Mouse (Mus musculus) kidney, embryonic 14.5 days (tissue): ENCODE measurements around the gene Adcy1. TPM values are rescaled to one million over a fixed set of nuclear protein-coding genes. Genes with fewer than 3 reads are reported as not detected.

ENCODE experiments used
- ATAC-seq: fragments of 200-750 bp; cut with Nextera tagmentation; 2 replicates; pipeline ENCODE4 v1.8.0; 2017; ENCODE audit warnings: moderate number of reproducible peaks, mild to moderate bottlenecking, moderate TSS enrichment, moderate library complexity; ENCODE audit not compliant: low FRiP score, low TSS enrichment
- H3K27ac ChIP-seq: fragments of 300-500 bp; sonication (generic); 2 replicates; pipeline ENCODE4 v1.5.1; 2014; ENCODE audit warnings: low read depth, mild to moderate bottlenecking, low read length, moderate library complexity, mixed read lengths
- H3K27me3 ChIP-seq: fragments of 300-500 bp; sonication (generic); 2 replicates; pipeline ENCODE4 v1.6.1; 2014; ENCODE audit warnings: mild to moderate bottlenecking, low read length; ENCODE audit not compliant: control insufficient read depth, insufficient read depth
- H3K36me3 ChIP-seq: fragments of 300-500 bp; sonication (generic); 2 replicates; pipeline ENCODE4 v1.6.1; 2014; ENCODE audit warnings: low read length, mixed read lengths; ENCODE audit not compliant: control insufficient read depth, insufficient read depth
- H3K4me1 ChIP-seq: fragments of 300-500 bp; sonication (generic); 2 replicates; pipeline ENCODE4 v1.6.1; 2014; ENCODE audit warnings: low read length, mixed read lengths; ENCODE audit not compliant: control insufficient read depth, insufficient read depth
- H3K4me2 ChIP-seq: fragments of 300-500 bp; sonication (generic); replicated peaks from 2 replicates; pipeline ENCODE4 v1.6.1; 2014; ENCODE audit warnings: low read depth, mild to moderate bottlenecking, low read length
- H3K4me3 ChIP-seq: fragments of 300-500 bp; sonication (generic); 2 replicates; pipeline ENCODE4 v1.5.1; 2014; ENCODE audit warnings: mild to moderate bottlenecking, low read length
- H3K9ac ChIP-seq: fragments of 300-500 bp; sonication (generic); 2 replicates; pipeline ENCODE4 v1.6.1; 2014; ENCODE audit warnings: low read depth, mild to moderate bottlenecking, low read length, moderate library complexity
- H3K9me3 ChIP-seq: fragments of 300-500 bp; sonication (generic); 2 replicates; pipeline ENCODE4 v1.6.1; 2016; ENCODE audit warnings: low read length; ENCODE audit not compliant: control insufficient read depth
- WGBS: fragments of 180-500 bp; shearing (Covaris S2); extraction: QIAGEN DNeasy Blood & Tissue Kit; methylation state at CpG from one replicate; pipeline ENCODE4 v1.1.7; 2014; 5-methylcytosine and 5-hydroxymethylcytosine counted together
- polyA plus RNA-seq: library from polyadenylated mRNA; unstranded; fragments of >200 nt; fragmentation: Nextera tagmentation; extraction: Ambion mirVana; gene quantifications from 2 replicates; pipeline ENCODE4 v1.2.1, GENCODE M21; 2014

Gene Adcy1
- polyA plus RNA-seq, 1 experiment from 2014 or later: 2.3 TPM

DNA sequence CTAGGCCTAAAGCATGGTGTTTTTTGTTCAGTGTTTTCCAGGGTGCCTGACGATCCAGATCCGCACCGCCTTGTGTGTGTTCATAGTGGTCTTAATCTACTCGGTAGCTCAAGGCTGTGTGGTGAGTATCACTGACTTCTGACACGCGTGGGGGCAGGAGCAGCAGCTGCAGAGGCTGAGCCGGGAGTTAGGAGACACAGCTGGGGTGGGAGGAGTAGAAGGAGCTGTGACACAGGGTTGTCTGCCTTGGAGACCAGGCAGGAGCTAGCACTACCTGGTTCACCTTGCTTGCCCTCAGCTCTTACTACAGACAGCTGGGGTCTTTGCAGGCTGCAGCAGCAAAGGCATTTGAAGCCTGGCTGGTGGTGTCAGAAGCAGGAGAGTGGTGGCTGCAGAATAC lies 86.2 kb downstream of the Adcy1 start:
- WGBS: 48% methylated on average over 7 of the region's 7 CpGs
- no peak overlapping the region for H3K27ac ChIP-seq
- no peaks in the 10 kb centered on the region for H3K36me3 ChIP-seq
- H3K4me3 ChIP-seq: no peak overlapping the region
- H3K27me3 ChIP-seq: no peaks in the 10 kb centered on the region
- H3K9ac ChIP-seq: no peak overlapping the region
- no peaks in the 10 kb centered on the region for H3K9me3 ChIP-seq
- H3K4me1 ChIP-seq: no peaks in the 10 kb centered on the region
- H3K4me2 ChIP-seq: no peak overlapping the region
- ATAC-seq: peak; percentile 44; the same call in 1 of the 2 replicates

DNA sequence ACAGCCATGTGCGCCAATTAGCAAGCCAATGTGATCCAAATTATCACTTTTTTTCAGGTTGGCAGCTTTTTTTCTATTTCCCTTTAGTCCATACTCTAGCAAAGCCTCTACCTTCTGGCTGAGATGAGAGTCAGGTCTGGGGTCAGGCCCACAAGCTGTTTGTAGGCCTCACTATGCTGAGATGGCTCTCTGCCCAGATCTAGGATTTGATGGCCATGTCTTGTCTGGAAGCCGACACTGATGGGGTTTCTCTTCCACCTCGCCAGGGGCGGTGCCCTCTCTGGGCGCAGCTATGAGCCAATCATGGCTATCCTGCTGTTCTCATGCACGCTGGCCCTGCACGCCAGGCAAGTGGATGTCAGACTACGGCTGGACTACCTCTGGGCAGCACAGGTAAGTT lies 87.2 kb downstream of the Adcy1 start:
- Histone ChIP-seq H3K27me3 (no peaks in the 10 kb centered on the region), H3K9ac (no peak overlapping the region), H3K4me2 (no peak overlapping the region), H3K4me3 (no peak overlapping the region), H3K27ac (no peak overlapping the region), H3K9me3 (no peaks in the 10 kb centered on the region), H3K4me1 (no peaks in the 10 kb centered on the region), H3K36me3 (no peaks in the 10 kb centered on the region)
- 92% methylated on average over 8 of the region's 8 CpGs for WGBS
- ATAC-seq: no peak

DNA sequence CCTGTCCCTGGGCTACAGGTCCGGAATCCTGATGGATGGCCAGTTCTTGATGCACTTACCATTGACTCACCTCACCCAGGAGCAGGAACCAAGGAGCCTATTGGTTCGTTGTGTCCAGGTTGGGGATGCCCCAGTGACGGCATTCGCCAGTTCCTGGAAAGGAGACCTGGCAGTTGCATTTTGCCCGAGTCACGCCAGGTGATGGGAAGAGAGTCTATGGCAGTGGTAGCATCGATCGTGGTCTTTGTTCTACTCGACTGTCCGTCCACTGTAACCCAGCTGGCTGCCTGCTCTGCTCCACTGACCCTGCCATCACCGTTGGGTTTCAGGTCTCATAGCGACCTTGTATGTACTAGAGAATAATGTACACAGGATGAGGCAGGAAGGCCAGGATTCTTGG lies 89.1 kb downstream of the Adcy1 start:
- Histone ChIP-seq H3K36me3 (no peaks in the 10 kb centered on the region), H3K9me3 (no peaks in the 10 kb centered on the region), H3K4me1 (no peaks in the 10 kb centered on the region), H3K27ac (no peak overlapping the region), H3K4me3 (no peak overlapping the region), H3K27me3 (no peaks in the 10 kb centered on the region), H3K9ac (no peak overlapping the region), H3K4me2 (no peak overlapping the region)
- WGBS: 83% methylated on average over 12 of the region's 12 CpGs
- ATAC-seq: no peak

DNA sequence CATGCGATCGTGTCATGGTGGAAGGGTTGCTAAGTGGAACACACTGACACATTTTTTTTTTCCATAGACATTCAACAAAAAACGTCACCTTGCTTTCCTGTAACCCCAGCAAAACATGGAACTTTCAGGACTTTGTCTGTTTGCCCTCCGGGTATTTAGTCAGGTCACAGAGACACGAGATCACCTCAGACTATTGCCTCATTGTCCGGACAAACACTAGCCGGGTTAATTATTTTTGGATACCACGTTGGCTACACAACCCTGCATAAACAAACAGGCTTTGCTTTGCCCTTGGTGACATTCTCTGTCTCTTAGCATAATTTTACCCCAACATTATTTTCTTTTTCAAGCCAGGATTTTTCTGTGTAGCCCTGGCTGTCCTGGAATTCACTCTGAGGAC lies 89.8 kb downstream of the Adcy1 start:
- H3K27me3 ChIP-seq: no peaks in the 10 kb centered on the region
- no peak overlapping the region for H3K4me2 ChIP-seq
- no peaks in the 10 kb centered on the region for H3K4me1 ChIP-seq
- WGBS: 71% methylated on average over 8 of the region's 8 CpGs
- H3K4me3 ChIP-seq: no peak overlapping the region
- H3K36me3 ChIP-seq: no peaks in the 10 kb centered on the region
- no peak for ATAC-seq
- H3K9ac ChIP-seq: no peak overlapping the region
- no peak overlapping the region for H3K27ac ChIP-seq
- no peaks in the 10 kb centered on the region for H3K9me3 ChIP-seq

DNA sequence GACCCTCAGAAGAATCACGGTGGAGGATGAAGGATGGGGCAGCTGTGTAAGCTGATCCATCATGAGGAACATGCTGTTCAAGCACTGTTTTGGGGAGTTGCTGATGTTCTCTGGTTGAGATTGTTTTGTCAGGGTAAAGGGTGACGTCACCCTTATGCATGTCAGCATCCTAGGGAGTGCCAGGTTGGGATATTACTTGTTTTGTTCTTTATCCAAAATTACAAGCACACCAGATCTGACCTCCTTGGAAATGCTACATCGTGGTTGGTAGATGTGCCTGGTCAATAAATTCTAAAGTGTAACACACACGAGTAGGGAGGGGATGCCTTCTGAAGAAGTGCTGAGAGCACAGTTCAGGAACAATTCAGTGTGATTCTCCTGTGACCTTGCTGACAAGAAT lies 93.1 kb downstream of the Adcy1 start:
- ATAC-seq: no peak
- 25% methylated on average over 4 of the region's 4 CpGs for WGBS
- no peak overlapping the region for H3K4me3 ChIP-seq
- H3K4me1 ChIP-seq: no peaks in the 10 kb centered on the region
- no peak overlapping the region for H3K9ac ChIP-seq
- H3K27me3 ChIP-seq: no peaks in the 10 kb centered on the region
- no peaks in the 10 kb centered on the region for H3K36me3 ChIP-seq
- no peaks in the 10 kb centered on the region for H3K9me3 ChIP-seq
- H3K4me2 ChIP-seq: no peak overlapping the region
- no peak overlapping the region for H3K27ac ChIP-seq

- no peaks in the 10 kb centered on the region for H3K36me3 ChIP-seq
- H3K9me3 ChIP-seq: no peaks in the 10 kb centered on the region
- H3K4me3 ChIP-seq: no peak overlapping the region
- no peaks in the 10 kb centered on the region for H3K27me3 ChIP-seq
- 87% methylated on average over 6 of the region's 6 CpGs for WGBS
- H3K9ac ChIP-seq: no peak overlapping the region
- ATAC-seq: no peak
- H3K4me2 ChIP-seq: no peak overlapping the region
- H3K27ac ChIP-seq: no peak overlapping the region
- H3K4me1 ChIP-seq: no peaks in the 10 kb centered on the region
These were observed 94.9 kb downstream of the Adcy1 start for GRCm38 (mm10) chr11:7158196-7158595.

GRCm38 (mm10) chr11:7160146-7160545 lies 96.9 kb downstream of the Adcy1 start:
- no peak for ATAC-seq

DNA sequence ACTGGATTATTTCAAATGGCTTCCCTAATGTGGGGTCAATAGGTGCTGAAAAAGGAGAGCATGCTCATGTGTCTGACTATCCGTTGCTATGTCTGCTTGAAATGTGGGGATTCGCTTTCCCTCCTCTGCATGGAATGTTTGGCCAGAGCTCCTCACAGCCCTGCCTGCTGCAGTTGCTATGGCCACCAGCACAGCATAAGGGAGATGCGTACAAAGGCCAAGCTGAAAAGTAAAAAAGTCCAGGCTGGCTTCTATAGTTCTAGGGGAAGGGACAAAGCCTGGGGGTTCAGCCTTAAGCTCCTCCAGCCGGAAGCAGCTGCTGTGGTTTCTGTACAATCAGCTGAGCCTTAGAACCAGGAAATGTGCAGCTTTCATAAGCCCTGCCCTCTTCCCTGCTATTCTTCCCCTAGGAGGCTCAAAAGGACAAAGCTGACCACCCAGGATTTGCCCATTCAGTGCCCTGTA lies 97.4 kb downstream of the Adcy1 start:
- peak; percentile 42 for ATAC-seq

More at GRCm38 (mm10) chr11:7160146-7160545, 96.9 kb downstream of the Adcy1 start:
- Histone ChIP-seq H3K4me2 (no peak overlapping the region), H3K36me3 (no peaks in the 10 kb centered on the region), H3K4me3 (no peak overlapping the region), H3K4me1 (no peaks in the 10 kb centered on the region), H3K9ac (no peak overlapping the region), H3K27me3 (no peaks in the 10 kb centered on the region), H3K27ac (no peak overlapping the region), H3K9me3 (no peaks in the 10 kb centered on the region)
- WGBS: 61% methylated on average over 6 of the region's 6 CpGs

DNA sequence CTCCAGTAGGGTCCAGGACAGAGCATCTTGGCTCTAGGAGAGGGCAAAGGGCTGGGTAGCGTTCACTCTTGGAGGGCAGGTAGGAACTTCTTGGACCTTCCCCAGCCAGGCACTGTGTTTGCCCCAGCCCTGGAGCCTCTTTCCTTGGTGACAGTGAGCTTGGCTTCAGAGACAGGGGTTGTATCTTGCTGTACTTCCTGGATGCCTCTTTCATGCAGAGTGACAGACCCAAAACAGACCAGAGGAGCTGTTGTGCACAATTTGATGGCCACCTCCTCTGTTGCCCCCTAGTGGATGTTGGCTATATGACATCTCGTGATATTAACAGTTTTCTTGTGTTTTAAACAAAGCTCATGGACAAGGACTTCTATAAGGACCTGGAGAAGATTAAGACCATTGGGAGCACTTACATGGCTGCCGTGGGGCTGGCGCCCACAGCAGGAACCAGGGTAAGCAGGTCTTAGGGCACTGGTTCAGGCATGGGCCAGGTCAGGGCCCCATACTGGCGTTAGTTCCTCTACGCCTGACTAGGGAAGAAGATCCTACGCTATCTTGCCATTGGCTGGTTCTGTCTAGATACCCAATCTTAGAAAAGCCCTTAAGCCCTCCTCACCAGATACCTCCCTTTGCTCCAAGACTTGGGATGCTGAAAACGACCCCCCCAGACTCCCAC lies 98.3 kb downstream of the Adcy1 start:
- Histone ChIP-seq H3K4me1 (no peaks in the 10 kb centered on the region), H3K27ac (no peak overlapping the region), H3K36me3 (no peaks in the 10 kb centered on the region), H3K9ac (no peak overlapping the region), H3K27me3 (no peaks in the 10 kb centered on the region), H3K9me3 (no peaks in the 10 kb centered on the region), H3K4me2 (no peak overlapping the region), H3K4me3 (no peak overlapping the region)
- WGBS: 79% methylated on average over 8 of the region's 8 CpGs
- ATAC-seq: peak; percentile 41; the same call in 1 of the 2 replicates

More for the DNA sequence above, 97.4 kb downstream of the Adcy1 start:
- H3K9ac ChIP-seq: no peak overlapping the region
- H3K27me3 ChIP-seq: no peaks in the 10 kb centered on the region
- H3K36me3 ChIP-seq: no peaks in the 10 kb centered on the region
- no peak overlapping the region for H3K4me3 ChIP-seq
- no peak overlapping the region for H3K4me2 ChIP-seq
- H3K27ac ChIP-seq: no peak overlapping the region; the same call in 1 of the 2 replicates
- H3K9me3 ChIP-seq: no peaks in the 10 kb centered on the region
- WGBS: 47% methylated on average over 4 of the region's 4 CpGs
- no peaks in the 10 kb centered on the region for H3K4me1 ChIP-seq
